Mouse (Mus musculus): ENCODE data around the gene Taf8. TPM values are rescaled to one million over a fixed set of nuclear protein-coding genes. Genes with fewer than 3 reads are reported as not detected.

The Taf8 gene
- total RNA-seq, 2 experiments from 2014 or later, result 9.6 to 10.0 TPM

DNA sequence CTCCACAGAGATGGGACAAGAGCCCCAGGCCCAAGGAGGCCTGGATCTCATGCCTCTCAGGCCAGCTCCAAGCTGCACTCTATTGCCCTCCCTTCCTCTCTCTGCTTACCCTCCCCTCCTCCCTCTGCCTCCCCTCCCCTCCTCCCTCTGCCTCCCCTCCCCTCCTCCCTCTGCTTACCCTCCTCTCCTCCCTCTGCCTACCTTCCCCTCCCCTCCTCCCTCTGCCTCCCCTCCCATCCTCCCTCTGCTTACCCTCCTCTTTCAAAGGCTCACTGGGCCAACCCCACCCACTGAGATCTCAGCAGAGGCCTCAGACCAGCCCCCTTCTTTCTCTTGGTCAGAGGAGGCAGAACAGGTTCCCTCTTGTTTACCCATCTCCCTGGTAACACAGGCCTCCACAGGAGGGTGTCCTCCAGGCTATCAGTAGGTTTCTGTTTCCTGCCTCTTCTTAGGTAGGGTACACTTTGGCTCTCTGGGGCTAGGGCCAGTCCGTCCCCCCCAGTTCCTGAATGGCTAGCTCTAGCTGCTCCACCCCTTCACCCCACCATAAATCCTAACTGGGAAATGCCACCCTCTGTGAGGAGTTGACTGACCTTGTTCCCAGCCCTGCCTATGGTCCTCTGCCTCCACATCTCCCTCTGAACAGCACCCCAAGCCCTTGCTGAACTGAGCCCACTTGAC is 17.7 kb downstream of the Taf8 start:
- no peak for DNase-seq

- DNase-seq, result no peak
These were observed 19.7 kb downstream of the Taf8 start for GRCm38 (mm10) chr17:47482401-47482800.

GRCm38 (mm10) chr17:47479887-47480286 is 22.2 kb downstream of the Taf8 start:
- no peak for DNase-seq

GRCm38 (mm10) chr17:47475714-47476113 is 26.4 kb downstream of the Taf8 start:
- no peak for DNase-seq

- no peak for DNase-seq
These were observed 26.9 kb downstream of the Taf8 start for GRCm38 (mm10) chr17:47475181-47475580.

GRCm38 (mm10) chr17:47474250-47474649 is 27.8 kb downstream of the Taf8 start:
- no peak for DNase-seq

DNA sequence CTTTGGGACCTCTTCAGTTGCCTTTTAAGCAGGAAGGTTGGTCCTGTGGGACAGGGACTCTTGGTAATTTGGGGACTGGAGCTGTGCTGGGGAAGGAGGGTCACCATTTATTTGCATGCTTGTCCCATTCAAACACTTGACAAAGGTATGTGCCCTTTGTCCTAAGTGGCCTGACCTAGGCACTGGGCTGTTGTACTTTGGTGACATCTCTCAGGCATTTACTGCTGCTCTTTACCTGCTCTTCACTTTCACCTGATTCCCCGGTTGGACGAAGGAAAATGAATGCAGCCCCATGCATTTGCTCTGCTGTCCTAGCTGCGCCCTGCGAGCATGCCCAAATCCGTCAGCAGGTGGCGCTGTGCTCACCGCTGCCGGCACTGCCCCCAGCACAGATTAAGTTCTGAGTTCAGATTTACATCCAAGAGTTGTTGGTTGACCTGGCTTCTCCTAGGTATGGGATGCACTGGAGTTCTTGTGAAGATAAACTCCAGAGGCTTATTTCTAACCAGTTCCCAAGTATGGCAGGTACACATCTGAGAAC is 28.6 kb downstream of the Taf8 start:
- no peak for DNase-seq

GRCm38 (mm10) chr17:47472435-47473350 is 29.4 kb downstream of the Taf8 start:
- no peak for DNase-seq

DNA sequence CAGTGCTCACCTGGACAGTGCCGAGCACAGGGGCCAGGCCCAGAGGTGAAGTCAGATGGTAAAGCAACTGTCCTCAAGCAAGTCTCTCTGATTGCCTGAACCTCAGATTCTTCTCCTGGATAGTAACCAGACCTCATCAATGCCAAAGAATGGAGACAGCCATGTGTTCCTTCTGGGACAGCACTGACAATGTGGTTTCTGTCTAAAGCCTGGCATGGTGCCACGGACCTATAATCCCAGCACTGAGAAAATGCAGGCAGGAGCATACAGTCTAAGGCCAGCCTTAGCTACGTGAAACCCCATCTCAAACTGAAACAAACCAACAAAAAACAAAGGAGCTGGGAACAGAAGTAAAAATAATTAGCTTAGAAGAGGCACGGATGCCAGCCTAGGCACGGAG is 31.4 kb downstream of the Taf8 start:
- DNase-seq, result no peak

- DNase-seq, result no peak
These were observed 32.0 kb downstream of the Taf8 start for GRCm38 (mm10) chr17:47470121-47470520.

DNA sequence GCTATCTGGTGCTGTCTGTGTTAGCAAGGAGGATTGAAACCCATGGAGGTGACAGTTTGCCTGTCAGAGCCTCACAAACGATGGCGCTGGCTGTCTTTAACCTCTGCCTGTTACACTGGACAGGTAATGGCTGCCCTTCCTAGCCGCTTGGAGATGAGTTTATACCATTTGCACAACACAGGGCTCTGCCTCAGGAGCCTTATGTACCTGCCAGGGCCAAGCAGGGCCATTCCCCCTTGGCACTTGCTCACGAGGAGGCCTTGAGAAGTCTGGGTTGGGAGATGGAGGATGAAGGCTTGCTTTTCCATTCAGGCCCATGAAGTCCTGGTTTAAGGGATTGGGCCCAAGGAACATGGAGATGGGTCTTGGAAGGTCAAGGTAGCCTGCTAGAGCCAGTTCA is 32.5 kb downstream of the Taf8 start:
- no peak for DNase-seq

- no peak for DNase-seq
These were observed 33.6 kb downstream of the Taf8 start for GRCm38 (mm10) chr17:47468466-47468865.

- no peak for DNase-seq
These were observed 34.0 kb downstream of the Taf8 start for GRCm38 (mm10) chr17:47468063-47468462.

GRCm38 (mm10) chr17:47467659-47468058 is 34.4 kb downstream of the Taf8 start:
- no peak for DNase-seq

- no peak for DNase-seq
These were observed 35.8 kb downstream of the Taf8 start for GRCm38 (mm10) chr17:47466284-47466683.

GRCm38 (mm10) chr17:47465016-47465415 is 37.1 kb downstream of the Taf8 start:
- no peak for DNase-seq

- DNase-seq, result no peak
These were observed 37.7 kb downstream of the Taf8 start for GRCm38 (mm10) chr17:47464248-47464965.

- no peak for DNase-seq
These were observed 39.2 kb downstream of the Taf8 start for GRCm38 (mm10) chr17:47462728-47463388.

- no peak for DNase-seq
These were observed 39.9 kb downstream of the Taf8 start for GRCm38 (mm10) chr17:47462209-47462608.

DNA sequence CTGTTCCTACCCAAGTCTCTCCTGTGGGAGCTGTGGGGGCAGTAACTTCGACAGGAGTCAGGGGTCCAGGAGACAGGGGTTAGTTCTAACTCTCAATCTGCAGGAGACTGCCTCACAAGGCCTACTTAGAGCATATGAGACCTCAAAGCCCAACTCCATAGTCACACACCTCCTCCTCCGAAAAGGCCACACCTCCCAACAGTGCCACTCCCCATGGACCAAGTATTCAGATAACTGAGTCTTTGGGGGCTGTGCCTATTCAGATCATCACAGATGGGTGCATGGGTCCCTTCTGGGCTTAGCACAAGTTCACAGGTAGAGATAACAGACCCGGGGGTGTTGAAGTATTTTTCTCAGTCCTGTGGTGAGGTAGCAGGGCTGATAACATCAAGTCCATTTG is 40.4 kb downstream of the Taf8 start:
- DNase-seq, result no peak

DNA sequence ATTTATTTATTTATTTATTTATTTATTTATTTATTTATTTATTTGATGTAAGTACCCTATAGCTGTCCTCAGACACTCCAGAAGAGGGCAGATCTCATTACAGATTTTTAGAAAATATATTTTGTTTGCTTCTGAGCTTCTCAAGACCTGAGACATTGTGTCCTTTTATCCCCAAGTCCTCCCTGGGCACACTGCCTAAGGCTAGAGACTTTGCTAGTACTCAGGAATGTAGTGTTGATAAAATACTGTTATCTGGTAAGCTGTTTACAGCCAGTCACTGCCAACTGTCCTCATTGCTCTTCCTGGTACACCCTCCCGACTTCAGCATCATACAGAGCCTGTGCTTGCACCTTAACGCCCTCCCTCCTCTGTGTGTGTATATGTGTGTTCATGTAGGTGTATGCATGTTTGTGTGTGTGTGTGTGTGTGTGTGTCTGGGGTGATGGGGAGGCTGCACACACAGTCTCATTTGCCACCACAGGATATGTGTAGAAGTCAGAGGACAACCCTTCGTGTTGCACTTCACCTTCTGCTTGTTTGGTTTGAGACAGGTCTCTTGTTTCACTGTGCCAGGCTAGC is 42.7 kb downstream of the Taf8 start:
- no peak for DNase-seq

DNA sequence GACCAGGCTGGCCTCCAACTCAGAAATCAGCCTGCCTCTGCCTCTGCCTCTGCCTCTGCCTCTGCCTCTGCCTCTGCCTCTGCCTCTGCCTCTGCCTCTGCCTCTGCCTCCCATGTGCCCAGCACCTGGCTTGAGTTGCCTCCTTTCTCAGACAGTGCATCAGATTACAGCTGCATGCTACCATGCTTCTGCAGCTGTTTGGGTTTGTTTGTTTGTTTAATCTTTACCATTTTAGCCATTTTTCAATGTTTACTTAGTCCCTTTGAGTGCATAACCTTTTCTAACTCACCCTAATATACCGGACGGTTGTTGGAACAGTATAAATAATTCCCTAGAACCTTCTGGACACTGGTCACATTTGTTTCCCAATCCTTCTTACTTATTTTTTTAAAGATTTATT is 43.2 kb downstream of the Taf8 start:
- no peak for DNase-seq

All from gastrocnemius, postnatal 25 days (tissue).